Mouse (Mus musculus): ENCODE measurements around the gene Tnfrsf18. TPM values are rescaled to one million over a fixed set of nuclear protein-coding genes. Genes with fewer than 3 reads are reported as not detected.
A peak's percentile ranks its signal among the peaks of the same experiment; 100 is the strongest.

Tnfrsf18 gene
- polyA plus RNA-seq, 1 experiment from 2014 or later, result 0.78 TPM

GRCm38 (mm10) chr4:155992906-155993547 lies 32.9 kb upstream of the Tnfrsf18 start:
- Histone ChIP-seq H3K4me3 (ENCODE audit: low read depth, low read length) (peak overlapping the region; percentile 99), H3K27ac (ENCODE audit: low read depth) (peak overlapping the region; percentile 93), H3K4me2 (ENCODE audit: low read depth, low read length) (peak overlapping the region; percentile 78), H3K36me3 (replicated peaks; ENCODE audit: insufficient read depth, low read length) (peaks cover 20% of the 10 kb centered on the region), H3K9ac (replicated peaks) (peak overlapping the region; percentile 97), H3K27me3 (ENCODE audit: insufficient read depth, low read length) (no peaks in the 10 kb centered on the region), H3K4me1 (ENCODE audit: insufficient read depth) (peaks cover 32% of the 10 kb centered on the region), H3K9me3 (ENCODE audit: low read length) (no peaks in the 10 kb centered on the region)
- 2% methylated on average over 60 of the region's 70 CpGs for WGBS (ENCODE audit: insufficient replicate concordance)
- DNase-seq, result peak; percentile 97
- ATAC-seq, result peak; percentile 79
- peak; percentile 66 for TF ChIP-seq EP300 (IDR thresholded peaks at IDR 0.05; ENCODE audit: low read depth)
- peak; percentile 14; the same call in 1 of the 2 replicates for TF ChIP-seq CTCF (IDR thresholded peaks at IDR 0.05; ENCODE audit: low read depth)

DNA sequence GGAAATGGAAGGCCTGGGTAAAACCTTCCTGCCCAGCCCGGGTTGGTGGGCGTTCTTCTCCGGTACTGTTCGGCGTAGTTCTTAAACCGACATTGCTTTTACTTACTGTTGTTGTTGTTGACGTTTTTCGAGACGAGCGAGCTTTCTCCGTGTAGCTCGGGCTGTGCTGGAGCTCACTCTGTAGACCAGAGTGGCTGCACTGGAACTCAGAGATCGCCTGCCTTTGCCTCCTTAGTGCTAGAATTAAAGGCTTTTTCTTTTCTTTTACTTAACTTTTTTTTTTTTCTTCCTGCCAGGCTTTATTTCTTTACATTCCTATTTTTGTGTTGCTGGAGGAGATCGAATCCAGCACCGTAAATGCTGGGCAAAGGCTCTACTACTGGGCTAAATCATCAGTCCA lies 32.4 kb upstream of the Tnfrsf18 start:
- peak overlapping the region; percentile 99 for H3K4me3 ChIP-seq (ENCODE audit: low read depth, low read length)
- DNase-seq (no peak), ATAC-seq (no peak)
- no peaks in the 10 kb centered on the region for H3K27me3 ChIP-seq (ENCODE audit: insufficient read depth, low read length)
- H3K4me2 ChIP-seq (ENCODE audit: low read depth, low read length), result peak overlapping the region; percentile 78
- no peaks in the 10 kb centered on the region for H3K9me3 ChIP-seq (ENCODE audit: low read length)
- H3K9ac ChIP-seq (replicated peaks), result peak overlapping the region; percentile 97
- TF ChIP-seq CTCF (IDR thresholded peaks at IDR 0.05; ENCODE audit: low read depth) (no peak), EP300 (IDR thresholded peaks at IDR 0.05; ENCODE audit: low read depth) (no peak)
- peaks cover 31% of the 10 kb centered on the region for H3K4me1 ChIP-seq (ENCODE audit: insufficient read depth)
- H3K27ac ChIP-seq (ENCODE audit: low read depth), result peak overlapping the region; percentile 93
- H3K36me3 ChIP-seq (replicated peaks; ENCODE audit: insufficient read depth, low read length), result peaks cover 21% of the 10 kb centered on the region
- WGBS (ENCODE audit: insufficient replicate concordance), result 5% methylated on average over 15 of the region's 15 CpGs

DNA sequence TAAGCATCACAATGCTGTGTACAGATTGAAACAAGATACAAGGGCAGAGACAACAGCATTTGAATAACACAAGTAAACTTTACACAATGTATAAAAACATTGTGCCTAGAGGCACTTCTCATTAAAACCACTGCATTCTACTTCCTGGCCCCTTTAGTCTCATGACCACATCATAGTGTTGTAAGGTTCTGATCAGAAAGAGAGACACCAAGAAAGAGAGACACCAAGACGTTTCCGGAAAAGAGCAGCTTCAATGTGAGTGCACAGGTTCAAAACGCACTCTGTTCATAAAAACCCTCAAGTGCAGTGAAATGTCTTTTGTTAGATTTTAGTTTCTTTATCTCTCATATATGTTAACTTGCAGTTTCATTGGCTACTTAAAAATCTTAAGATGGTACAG lies 21.9 kb upstream of the Tnfrsf18 start:
- TF ChIP-seq EP300 (IDR thresholded peaks at IDR 0.05; ENCODE audit: low read depth) (no peak), CTCF (IDR thresholded peaks at IDR 0.05; ENCODE audit: low read depth) (no peak)
- Histone ChIP-seq H3K9ac (replicated peaks) (no peak overlapping the region), H3K27ac (ENCODE audit: low read depth) (no peak overlapping the region), H3K9me3 (ENCODE audit: low read length) (no peaks in the 10 kb centered on the region), H3K4me1 (ENCODE audit: insufficient read depth) (no peaks in the 10 kb centered on the region), H3K36me3 (replicated peaks; ENCODE audit: insufficient read depth, low read length) (peaks cover 82% of the 10 kb centered on the region), H3K27me3 (ENCODE audit: insufficient read depth, low read length) (no peaks in the 10 kb centered on the region), H3K4me3 (ENCODE audit: low read depth, low read length) (no peak overlapping the region), H3K4me2 (ENCODE audit: low read depth, low read length) (no peak overlapping the region)
- DNase-seq (no peak), ATAC-seq (no peak)
- WGBS (ENCODE audit: insufficient replicate concordance), result 88% methylated on average over 3 of the region's 3 CpGs

DNA sequence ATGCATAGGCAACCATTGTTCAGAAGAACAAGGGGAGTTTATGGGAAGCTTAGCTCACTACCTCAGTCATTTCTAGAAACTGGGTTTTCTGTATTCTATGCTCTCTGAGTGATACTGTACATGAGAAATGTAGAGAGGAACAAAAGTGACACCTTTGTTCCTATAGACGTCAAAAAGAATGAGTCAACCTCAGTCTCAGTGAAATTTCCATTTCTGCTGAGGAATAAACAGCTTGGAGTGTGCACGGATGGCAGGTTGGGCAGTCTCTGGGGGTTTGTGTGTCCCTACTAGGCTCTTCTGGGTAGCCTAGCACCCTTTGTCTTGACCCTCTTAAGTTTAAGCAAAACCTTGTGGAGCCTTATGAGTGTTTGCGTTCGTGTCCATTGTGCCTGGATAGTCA lies 17.6 kb upstream of the Tnfrsf18 start:
- Histone ChIP-seq H3K9me3 (ENCODE audit: low read length) (no peaks in the 10 kb centered on the region), H3K27me3 (ENCODE audit: insufficient read depth, low read length) (no peaks in the 10 kb centered on the region), H3K4me3 (ENCODE audit: low read depth, low read length) (no peak overlapping the region), H3K4me1 (ENCODE audit: insufficient read depth) (no peaks in the 10 kb centered on the region), H3K9ac (replicated peaks) (no peak overlapping the region), H3K27ac (ENCODE audit: low read depth) (no peak overlapping the region), H3K4me2 (ENCODE audit: low read depth, low read length) (no peak overlapping the region), H3K36me3 (replicated peaks; ENCODE audit: insufficient read depth, low read length) (peaks cover 85% of the 10 kb centered on the region)
- no peak for DNase-seq
- TF ChIP-seq EP300 (IDR thresholded peaks at IDR 0.05; ENCODE audit: low read depth), result no peak
- TF ChIP-seq CTCF (IDR thresholded peaks at IDR 0.05; ENCODE audit: low read depth), result no peak
- ATAC-seq, result no peak
- WGBS (ENCODE audit: insufficient replicate concordance), result 89% methylated on average over 4 of the region's 4 CpGs

GRCm38 (mm10) chr4:156013637-156014036 lies 12.3 kb upstream of the Tnfrsf18 start, which contains the start of gene Tnfrsf4:
Tnfrsf4 (plus strand) TSS chr4:156013843.
- no peak for TF ChIP-seq EP300 (IDR thresholded peaks at IDR 0.05; ENCODE audit: low read depth)
- no peak for TF ChIP-seq CTCF (IDR thresholded peaks at IDR 0.05; ENCODE audit: low read depth)
- 79% methylated on average over 8 of the region's 8 CpGs for WGBS (ENCODE audit: insufficient replicate concordance)
- no peak within 1 kb of the TSS for H3K27ac ChIP-seq (ENCODE audit: low read depth)
- H3K4me3 ChIP-seq (ENCODE audit: low read depth, low read length), result no peak within 1 kb of the TSS
- H3K36me3 ChIP-seq (replicated peaks; ENCODE audit: insufficient read depth, low read length), result peaks cover 46% of the 10 kb centered on the region
- no peaks in the 10 kb centered on the region for H3K4me1 ChIP-seq (ENCODE audit: insufficient read depth)
- no peak within 1 kb of the TSS for H3K4me2 ChIP-seq (ENCODE audit: low read depth, low read length)
- H3K9ac ChIP-seq (replicated peaks), result no peak within 1 kb of the TSS
- no peak for ATAC-seq
- H3K27me3 ChIP-seq (ENCODE audit: insufficient read depth, low read length), result no peaks in the 10 kb centered on the region
- no peaks in the 10 kb centered on the region for H3K9me3 ChIP-seq (ENCODE audit: low read length)
- DNase-seq, result no peak

DNA sequence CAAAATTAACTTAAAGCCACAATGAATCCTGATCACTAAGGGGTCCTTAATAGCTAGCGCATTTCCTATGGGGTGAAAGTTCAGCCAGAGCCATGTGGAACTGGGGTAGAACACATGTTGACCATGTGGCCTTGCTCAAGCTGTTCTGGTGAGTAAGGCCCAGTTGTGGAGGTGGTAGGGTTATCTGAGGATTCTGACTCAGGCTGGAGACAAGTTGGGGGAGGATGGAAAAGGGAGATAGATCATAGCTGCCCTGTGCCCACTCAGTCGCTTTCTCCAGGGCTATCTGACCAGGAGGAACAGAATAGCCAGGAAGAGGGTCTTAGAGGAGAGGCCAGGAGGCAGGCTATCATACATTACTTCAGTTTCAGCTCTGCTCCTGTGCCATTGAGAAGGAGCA lies 11.5 kb upstream of the Tnfrsf18 start:
- no peak for DNase-seq
- WGBS (ENCODE audit: insufficient replicate concordance), result 71% methylated on average over 2 of the region's 2 CpGs
- H3K36me3 ChIP-seq (replicated peaks; ENCODE audit: insufficient read depth, low read length), result peaks cover 38% of the 10 kb centered on the region

More for the DNA sequence above, 11.5 kb upstream of the Tnfrsf18 start:
- Histone ChIP-seq H3K9me3 (ENCODE audit: low read length) (no peaks in the 10 kb centered on the region), H3K27me3 (ENCODE audit: insufficient read depth, low read length) (no peaks in the 10 kb centered on the region), H3K9ac (replicated peaks) (no peak overlapping the region), H3K4me3 (ENCODE audit: low read depth, low read length) (no peak overlapping the region), H3K27ac (ENCODE audit: low read depth) (no peak overlapping the region), H3K4me1 (ENCODE audit: insufficient read depth) (no peaks in the 10 kb centered on the region), H3K4me2 (ENCODE audit: low read depth, low read length) (no peak overlapping the region)
- peak; percentile 33; the same call in 1 of the 2 replicates for ATAC-seq
- no peak for TF ChIP-seq EP300 (IDR thresholded peaks at IDR 0.05; ENCODE audit: low read depth)
- no peak for TF ChIP-seq CTCF (IDR thresholded peaks at IDR 0.05; ENCODE audit: low read depth)
